Mouse (Mus musculus) telencephalon, adult 2 months (tissue): ENCODE data around the gene Pnpla2.

Source experiments
- DNase-seq: peaks from one replicate; pipeline ENCODE4 v3.0.0-alpha.2; 2011; ENCODE audit warnings: low read depth, low spot score

The Pnpla2 gene

GRCm38 (mm10) chr7:141447110-141447991 is 7.6 kb upstream of the Pnpla2 start, which contains the start of gene Rplp2:
Rplp2 (plus strand) TSS chr7:141447370.
- peak; percentile 97 for DNase-seq

DNA sequence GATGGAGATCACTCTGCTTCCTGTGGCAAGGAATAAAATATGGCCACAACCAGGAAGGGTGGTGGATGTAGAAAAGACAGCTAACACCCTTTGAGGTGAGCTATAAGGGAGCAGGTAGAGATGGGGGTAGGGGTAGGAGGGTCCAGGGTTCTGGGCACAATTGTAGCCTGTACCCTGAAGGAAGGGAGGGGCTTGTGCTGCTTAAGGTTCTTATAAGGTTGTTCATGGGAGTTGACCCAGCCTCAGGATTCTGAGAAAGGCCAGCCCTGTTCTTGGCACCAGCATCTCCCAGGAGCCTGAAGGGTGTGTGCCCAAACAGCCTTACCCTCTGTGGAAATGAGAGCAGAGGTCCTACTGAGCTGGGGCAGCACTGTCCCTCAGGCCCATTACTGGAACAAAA is 3.1 kb upstream of the Pnpla2 start:
- no peak for DNase-seq

DNA sequence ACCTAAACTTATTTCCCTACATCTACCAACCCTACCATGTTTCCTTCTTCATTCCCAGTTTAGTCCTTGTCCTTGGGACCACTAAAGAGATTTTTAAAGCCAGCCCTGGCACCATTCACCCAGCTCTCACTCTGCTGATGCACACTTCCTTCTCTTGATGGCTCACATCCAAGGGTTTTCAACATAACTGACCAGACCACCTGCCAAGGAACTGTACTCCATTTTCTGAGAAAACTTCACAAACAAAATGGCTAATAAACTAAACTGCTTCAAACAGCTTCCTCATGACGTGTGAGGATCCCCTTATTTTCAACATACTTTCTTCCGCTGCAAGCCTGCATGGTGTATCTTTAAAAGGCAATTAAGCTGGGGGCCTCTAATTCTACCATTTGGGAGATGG is 1.4 kb upstream of the Pnpla2 start:
- no peak for DNase-seq

GRCm38 (mm10) chr7:141455610-141456314 is 764 bp downstream of the Pnpla2 start:
- no peak for DNase-seq

GRCm38 (mm10) chr7:141456739-141457138 is 1.7 kb downstream of the Pnpla2 start:
- no peak for DNase-seq

GRCm38 (mm10) chr7:141457236-141457635 is 2.2 kb downstream of the Pnpla2 start:
- no peak for DNase-seq

GRCm38 (mm10) chr7:141457986-141458660 is 3.1 kb downstream of the Pnpla2 start:
- DNase-seq: no peak

GRCm38 (mm10) chr7:141458661-141459060 is 3.7 kb downstream of the Pnpla2 start:
- no peak for DNase-seq

GRCm38 (mm10) chr7:141459301-141459711 is 4.3 kb downstream of the Pnpla2 start:
- no peak for DNase-seq

- DNase-seq: no peak
These were observed 5.0 kb downstream of the Pnpla2 start for GRCm38 (mm10) chr7:141460001-141460390.

DNA sequence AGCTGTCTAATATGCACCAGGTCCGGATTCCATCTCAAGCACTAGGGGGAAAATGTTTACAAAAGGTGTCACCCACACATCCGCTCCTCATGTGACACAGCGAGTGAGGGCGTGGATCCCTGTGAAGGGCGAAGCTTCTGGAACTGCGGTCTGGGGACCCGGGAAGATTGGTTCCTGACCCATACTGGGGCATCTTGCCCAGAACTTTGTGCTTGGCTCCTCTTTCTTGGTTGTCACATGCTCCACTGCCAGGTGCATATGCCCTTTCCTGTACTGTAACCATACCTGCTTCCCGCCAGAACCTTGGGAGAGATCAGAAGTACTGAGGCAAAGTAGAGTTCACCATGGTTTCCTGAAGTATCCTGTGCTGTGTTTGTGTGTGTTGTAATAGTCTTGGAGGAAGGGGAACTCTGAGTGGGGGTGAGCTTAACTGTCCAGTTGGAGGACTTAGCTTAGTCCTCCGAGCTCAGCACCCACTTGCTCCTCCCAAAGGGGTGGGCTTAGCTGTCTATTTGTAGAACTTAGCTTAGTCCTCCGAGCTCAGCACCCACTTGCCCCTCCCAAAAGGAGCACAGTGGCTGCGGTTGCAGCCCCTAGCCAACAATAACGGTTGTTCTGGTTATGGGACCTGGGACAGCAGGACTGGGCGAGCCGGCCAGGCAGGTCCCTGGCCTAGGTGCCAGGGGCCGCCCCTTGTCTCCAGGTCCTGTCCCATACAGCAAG is 5.6 kb downstream of the Pnpla2 start, which contains the start of gene Cracr2b:
Gene Cracr2b, plus strand, starts transcription at position 704 of the 723 bp plus-strand sequence.
- DNase-seq: no peak

GRCm38 (mm10) chr7:141461521-141462332 is 6.7 kb downstream of the Pnpla2 start:
- no peak for DNase-seq

- no peak for DNase-seq
These were observed 7.4 kb downstream of the Pnpla2 start for GRCm38 (mm10) chr7:141462333-141462821.

DNA sequence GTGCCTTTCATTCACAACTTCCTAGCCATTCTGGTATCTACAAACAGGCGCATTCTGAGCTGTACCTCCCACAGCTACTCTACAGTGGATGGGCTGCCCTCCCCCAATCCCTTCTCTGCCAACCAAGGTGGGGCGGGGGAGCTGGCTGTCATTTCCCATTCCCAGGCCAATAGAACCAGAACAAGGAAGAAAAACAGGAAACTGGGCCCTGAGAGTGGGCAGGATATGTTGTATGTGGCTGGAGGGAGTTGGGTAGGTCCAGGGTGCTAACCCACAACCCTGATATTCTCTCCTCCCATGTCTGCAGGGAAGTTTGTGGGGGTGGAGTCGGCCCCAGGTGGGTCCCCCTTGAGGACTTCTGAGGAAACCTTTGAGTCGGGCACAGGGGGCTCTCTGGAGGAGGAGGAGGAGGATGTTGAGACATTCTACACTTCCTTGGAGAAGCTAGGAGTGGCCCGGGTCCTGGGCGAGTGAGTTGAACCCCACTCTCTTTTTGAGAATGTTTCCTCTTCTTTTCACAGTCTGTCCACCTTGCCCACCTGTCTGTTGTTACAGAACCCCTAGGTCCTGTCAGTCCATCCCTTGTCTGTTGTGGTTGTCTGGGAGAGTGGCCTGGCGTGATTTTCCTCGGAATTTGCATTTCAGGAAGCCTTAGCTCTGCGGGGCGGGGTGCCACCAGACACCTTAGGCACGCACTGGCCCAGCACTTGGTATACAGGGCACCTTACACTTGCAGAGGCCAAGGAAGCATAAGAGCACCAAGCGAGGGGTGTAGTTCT is 9.0 kb downstream of the Pnpla2 start:
- no peak for DNase-seq

- DNase-seq: no peak
These were observed 9.7 kb downstream of the Pnpla2 start for GRCm38 (mm10) chr7:141464603-141465201.

- no peak for DNase-seq
These were observed 10.5 kb downstream of the Pnpla2 start for GRCm38 (mm10) chr7:141465388-141466044.

GRCm38 (mm10) chr7:141466045-141466394 is 11.0 kb downstream of the Pnpla2 start:
- no peak for DNase-seq

- no peak for DNase-seq
These were observed 11.7 kb downstream of the Pnpla2 start for GRCm38 (mm10) chr7:141466607-141467148.
